Mouse (Mus musculus) CH12.LX (cell line): ENCODE data around the gene 4922502D21Rik. TPM values are rescaled to one million over a fixed set of nuclear protein-coding genes. Genes with fewer than 3 reads are reported as not detected.
A peak's percentile ranks its signal among the peaks of the same experiment; 100 is the strongest.

ENCODE experiments used
- DNase-seq: peaks from one replicate; pipeline ENCODE4 v3.0.0-alpha.2; 2013; ENCODE audit errors: extremely low read depth
- H3K27ac ChIP-seq: 2 replicates; pipeline ENCODE4 v1.5.1; 2012; ENCODE audit warnings: low read depth, mild to moderate bottlenecking, control low read depth, moderate library complexity; ENCODE audit not compliant: insufficient read depth
- H3K27me3 ChIP-seq: replicated peaks from 2 replicates; pipeline ENCODE3; 2012; ENCODE audit warnings: inconsistent platforms
- H3K36me3 ChIP-seq, 2 experiments: replicated peaks in 1 of 2; 2 replicates each; pipeline versions ENCODE3 to v1.6.1; 2012; ENCODE audit warnings: inconsistent platforms in 1 of 2, low read length in 1 of 2, mild to moderate bottlenecking in 1 of 2, mixed read lengths in 1 of 2, moderate library complexity in 1 of 2; ENCODE audit not compliant: control insufficient read depth in 1 of 2, insufficient read depth in 1 of 2
- H3K4me1 ChIP-seq, 2 experiments: 2 replicates each; pipeline ENCODE4 v1.6.1; 2012; ENCODE audit warnings: inconsistent platforms in 1 of 2, moderate library complexity in 1 of 2; ENCODE audit not compliant: insufficient read depth in 2 of 2, control insufficient read depth in 1 of 2
- H3K4me2 ChIP-seq: 2 replicates; pipeline ENCODE4 v1.6.1; 2012; ENCODE audit warnings: low read depth, mild to moderate bottlenecking, control low read depth; ENCODE audit not compliant: poor library complexity, insufficient read depth, severe bottlenecking
- H3K4me3 ChIP-seq, 3 experiments: fragments of 150-350 bp in 1 of 3; sonication (generic) in 1 of 3; replicated peaks in 1 of 3; 2 replicates each; pipeline versions ENCODE3 to v1.5.1; 2011 to 2012; ENCODE audit warnings: low read depth in 2 of 3, low read length in 2 of 3, mild to moderate bottlenecking in 2 of 3, moderate library complexity in 2 of 3, control low read depth in 1 of 3, improper control_type of control experiment in 1 of 3, inconsistent platforms in 1 of 3, mixed read lengths in 1 of 3; ENCODE audit not compliant: poor library complexity in 1 of 3
- H3K79me2 ChIP-seq: replicated peaks from 2 replicates; pipeline ENCODE4 v1.6.1; 2012; ENCODE audit warnings: mild to moderate bottlenecking, moderate library complexity; ENCODE audit not compliant: control insufficient read depth, poor library complexity, insufficient read depth, severe bottlenecking; ENCODE audit errors: extremely low read depth
- H3K9ac ChIP-seq: 2 replicates; pipeline ENCODE4 v1.6.1; 2012; ENCODE audit warnings: low read depth, mild to moderate bottlenecking, control low read depth, moderate library complexity; ENCODE audit not compliant: insufficient read depth
- H3K9me3 ChIP-seq: replicated peaks from 2 replicates; pipeline ENCODE3; 2012; ENCODE audit warnings: low read length, inconsistent platforms, mixed read lengths
- BHLHE40 ChIP-seq: IDR thresholded peaks from 2 replicates; pipeline ENCODE4 v1.6.1; 2011; ENCODE audit warnings: mild to moderate bottlenecking, low read depth, low read length, improper control_type of control experiment
- CHD1 ChIP-seq: IDR thresholded peaks from 2 replicates; pipeline ENCODE4 v1.6.1; 2012; ENCODE audit warnings: low read depth, low read length, improper control_type of control experiment, inconsistent platforms
- CTCF ChIP-seq, 2 experiments: IDR thresholded peaks in 1 of 2; conservative IDR thresholded peaks in 1 of 2; 2 replicates each; pipeline ENCODE4 v1.5.1; 2011 to 2012; ENCODE audit warnings: low read depth in 2 of 2, low read length in 2 of 2, improper control_type of control experiment in 1 of 2, inconsistent platforms in 1 of 2, mild to moderate bottlenecking in 1 of 2, moderate library complexity in 1 of 2
- ETS1 ChIP-seq: conservative IDR thresholded peaks from 2 replicates; pipeline ENCODE4 v1.6.1; 2012; ENCODE audit warnings: low read depth, mild to moderate bottlenecking, inconsistent platforms, low read length, improper control_type of control experiment, moderate library complexity
- HCFC1 ChIP-seq: IDR thresholded peaks from 2 replicates; pipeline ENCODE4 v1.6.1; 2012; ENCODE audit warnings: low read depth, mild to moderate bottlenecking, inconsistent platforms, low read length, improper control_type of control experiment
- IRF4 ChIP-seq: IDR thresholded peaks from 2 replicates; pipeline ENCODE4 v1.6.1; 2014; ENCODE audit warnings: low read depth, mild to moderate bottlenecking, inconsistent platforms, low read length, improper control_type of control experiment
- JUN ChIP-seq: IDR thresholded peaks from 2 replicates; pipeline ENCODE4 v1.6.1; 2011; ENCODE audit warnings: low read depth, mild to moderate bottlenecking, low read length, improper control_type of control experiment, moderate library complexity; ENCODE audit not compliant: insufficient read depth
- MAFK ChIP-seq: IDR thresholded peaks from 2 replicates; pipeline ENCODE4 v1.6.1; 2011; ENCODE audit warnings: low read length, improper control_type of control experiment; ENCODE audit not compliant: insufficient replicate concordance
- MAX ChIP-seq: IDR thresholded peaks from 2 replicates; pipeline ENCODE4 v1.6.1; 2011; ENCODE audit warnings: low read length, improper control_type of control experiment
- MXI1 ChIP-seq: IDR thresholded peaks from 2 replicates; pipeline ENCODE4 v1.6.1; 2011; ENCODE audit warnings: mild to moderate bottlenecking, low read depth, low read length, improper control_type of control experiment
- RAD21 ChIP-seq: IDR thresholded peaks from 2 replicates; pipeline ENCODE4 v1.6.1; 2011; ENCODE audit warnings: low read depth, mild to moderate bottlenecking, low read length, improper control_type of control experiment, moderate library complexity
- SMC3 ChIP-seq: IDR thresholded peaks from 2 replicates; pipeline ENCODE4 v1.6.1; 2011; ENCODE audit warnings: low read depth, low read length, improper control_type of control experiment
- TBP ChIP-seq: conservative IDR thresholded peaks from 2 replicates; pipeline ENCODE4 v1.6.1; 2011; ENCODE audit warnings: low read depth, low read length, improper control_type of control experiment
- UBTF ChIP-seq: IDR thresholded peaks from 2 replicates; pipeline ENCODE4 v1.6.1; 2012; ENCODE audit warnings: low read depth, mild to moderate bottlenecking, inconsistent platforms, low read length, improper control_type of control experiment, moderate library complexity
- ZNF384 ChIP-seq: IDR thresholded peaks from 2 replicates; pipeline ENCODE4 v1.6.1; 2012; ENCODE audit warnings: low read depth, low read length, improper control_type of control experiment, inconsistent platforms
- dilution Hi-C: fragments of 300-500 bp; cut with MboI; formaldehyde crosslinking; loops from 2 replicates; pipeline ENCODE4 v1.14.3; 2020; ENCODE audit warnings: low sequenced_read_pairs; ENCODE audit not compliant: extremely low pct_unique_long_range_greater_than_20kb, extremely low pct_ligation_motif_present
- in situ Hi-C: fragments of 300-500 bp; cut with MboI; formaldehyde crosslinking; loops from 3 replicates; pipeline ENCODE4 v1.14.3; 2019; ENCODE audit warnings: low sequenced_read_pairs, low pct_ligation_motif_present, low pct_unique_long_range_greater_than_20kb, mixed read lengths
- polyA plus RNA-seq: library from polyadenylated mRNA; unstranded; fragments of >175 nt; gene quantifications from 2 replicates; pipeline ENCODE4 v1.2.1, GENCODE M21; 2012; ENCODE audit warnings: low read depth; ENCODE audit not compliant: insufficient read length
- total RNA-seq, 2 experiments: library from RNA; depleted of rRNA; stranded (reverse); fragments of 300-350 nt in 1 of 2; fragments of >200 nt in 1 of 2; gene quantifications; 2 replicates each; pipeline ENCODE4 v1.2.3; 2012 to 2014

4922502D21Rik gene
- total and polyA plus RNA-seq, 3 experiments: 0.23 to 2.8 (median 0.46) TPM

DNA sequence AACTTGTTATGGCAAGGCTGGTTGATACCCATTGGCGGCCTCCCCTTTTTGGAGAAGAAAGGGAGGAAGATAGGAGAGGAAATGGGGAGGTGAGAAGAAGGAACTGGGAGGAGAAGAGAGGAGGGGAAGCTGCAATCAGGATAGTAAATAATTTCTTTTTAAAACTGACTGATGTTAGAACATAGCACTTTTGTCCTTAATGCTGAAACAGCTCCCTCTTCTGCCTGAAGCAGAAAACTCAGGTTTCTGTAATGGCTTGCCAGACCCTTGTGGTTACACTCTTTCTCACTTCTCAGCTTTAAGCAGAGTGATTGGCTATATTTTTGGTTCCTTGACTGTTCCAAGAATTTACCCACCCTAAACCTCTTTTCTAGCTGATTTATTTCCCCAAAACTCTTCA, 5.6 kb downstream of the 4922502D21Rik start:
- dilution Hi-C loops (no loop called here), in situ Hi-C loops (no loop called here)
- H3K4me2 ChIP-seq: peak overlapping the region; percentile 89
- H3K27me3 ChIP-seq: no peaks in the 10 kb centered on the region
- TF ChIP-seq IRF4 (peak; percentile 55; the same call in 1 of the 2 replicates), RAD21 (peak; percentile 71), TBP (0 out of 2 replicates have a peak, but pooled peaks have one; percentile 37), CTCF (conservative IDR thresholded peaks at IDR 0.05 in 1 of 2, IDR thresholded peaks at IDR 0.05 in 1 of 2; ENCODE audit: low read depth in 2 of 2, low read length in 2 of 2) (peak; percentile 19 to 77; a peak in 3 of 4 replicates), MAFK (0 out of 2 replicates have a peak, but pooled peaks have one; percentile 39), BHLHE40 (0 out of 2 replicates have a peak, but pooled peaks have one; percentile 16), JUN (no peak; the same call in 1 of the 2 replicates), UBTF (no peak), ZNF384 (no peak), HCFC1 (no peak), MXI1 (0 out of 2 replicates have a peak, but pooled peaks have one; percentile 11), SMC3 (peak; percentile 64)
- H3K27ac ChIP-seq: peak overlapping the region; percentile 92
- no peaks in the 10 kb centered on the region for H3K79me2 ChIP-seq
- H3K9me3 ChIP-seq: no peaks in the 10 kb centered on the region
- peaks cover 0 to 33% of the 10 kb centered on the region in 2 experiments; a peak in 2 of 4 replicates for H3K4me1 ChIP-seq
- no peaks in the 10 kb centered on the region for H3K36me3 ChIP-seq
- H3K9ac ChIP-seq: peak overlapping the region; percentile 78
- H3K4me3 ChIP-seq: no peak overlapping the region
- peak; percentile 69 for DNase-seq

DNA sequence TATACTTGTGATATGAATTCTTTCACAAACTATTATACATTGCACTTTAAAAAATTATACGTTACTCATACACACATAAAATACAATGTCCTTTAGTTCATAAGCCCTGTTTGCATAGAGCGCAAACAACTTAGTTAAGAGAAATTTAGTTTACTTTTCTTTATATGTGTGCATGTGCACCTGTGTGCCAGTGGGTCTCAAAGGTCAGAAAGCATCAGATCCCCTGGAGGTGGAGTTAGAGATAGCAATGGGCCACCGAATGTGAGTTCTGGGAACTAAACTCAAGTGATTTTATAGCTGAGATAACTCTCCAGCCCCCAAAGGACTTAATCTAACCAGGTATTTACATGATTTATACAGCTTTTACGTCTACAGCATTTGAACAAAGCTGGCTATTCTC, 12.3 kb downstream of the 4922502D21Rik start:
- Histone ChIP-seq H3K9ac (peak overlapping the region; percentile 9; the same call in 1 of the 2 replicates), H3K27ac (no peak overlapping the region), H3K4me1 (peaks cover 7 to 57% of the 10 kb centered on the region in 2 experiments; a peak in 3 of 4 replicates), H3K4me2 (peak overlapping the region; percentile 2; the same call in 1 of the 2 replicates), H3K4me3 (no peak overlapping the region)
- no peak for TF ChIP-seq CHD1
- TF ChIP-seq MAFK: no peak
- peak in 1 of 2 experiments; percentile 35; a peak in 2 of 4 replicates for TF ChIP-seq CTCF (conservative IDR thresholded peaks at IDR 0.05 in 1 of 2, IDR thresholded peaks at IDR 0.05 in 1 of 2; ENCODE audit: low read depth in 2 of 2, low read length in 2 of 2)
- TF ChIP-seq ETS1: no peak
- TF ChIP-seq MAX: no peak
- TF ChIP-seq, all 38 proteins: peak for 1
- Histone ChIP-seq H3K79me2 (0 out of 2 replicates have a peak, but pooled peaks cover 4% of the 10 kb centered on the region), H3K27me3 (no peaks in the 10 kb centered on the region), H3K9me3 (no peaks in the 10 kb centered on the region), H3K36me3 (no peaks in the 10 kb centered on the region)
- dilution Hi-C loops (no loop called here), in situ Hi-C loops (loop anchor here (5.0 kb wide), 1 partner anchor 52 kb away; no protein-coding TSS in a partner anchor)
- DNase-seq: no peak
